Mouse (Mus musculus): Measurements from ENCODE around the gene Snapc3.

GRCm38 (mm10) chr4:83385091-83385490 is 32.4 kb upstream of the Snapc3 start:
- TF ChIP-seq POLR2A (IDR thresholded peaks at IDR 0.05; ENCODE audit: borderline replicate concordance, control insufficient read depth, low read depth, low read length) (no peak), CTCF (IDR thresholded peaks at IDR 0.05; ENCODE audit: control insufficient read depth, insufficient read depth, low read length) (no peak)

Data from bone marrow, adult 2 months (tissue).